Mouse (Mus musculus) spleen, adult 2 months (tissue): Measurements from ENCODE around the gene Nkx6-2. TPM values are rescaled to one million over a fixed set of nuclear protein-coding genes. Genes with fewer than 3 reads are reported as not detected.

Experiments
- DNase-seq, 2 experiments: peaks; one replicate each; pipeline versions ENCODE4 v3.0.0 to v3.0.0-alpha.2; 2012 to 2021; ENCODE audit warnings: low spot score in 2 of 2, low read depth in 1 of 2
- H3K27ac ChIP-seq: fragments of 200-500 bp; 2 replicates; pipeline ENCODE4 v1.5.1; 2012; ENCODE audit warnings: low read length, inconsistent platforms; ENCODE audit not compliant: insufficient read depth
- H3K27me3 ChIP-seq: fragments of 200-500 bp; 2 replicates; pipeline ENCODE4 v1.6.1; 2012; ENCODE audit warnings: mild to moderate bottlenecking, moderate library complexity, low read length, inconsistent platforms; ENCODE audit not compliant: control insufficient read depth, insufficient read depth
- H3K36me3 ChIP-seq: fragments of 200-500 bp; 2 replicates; pipeline ENCODE4 v1.6.1; 2012; ENCODE audit warnings: mild to moderate bottlenecking, low read length, inconsistent platforms; ENCODE audit not compliant: control insufficient read depth, insufficient read depth
- H3K4me1 ChIP-seq: fragments of 200-500 bp; 2 replicates; pipeline ENCODE4 v1.6.1; 2011; ENCODE audit warnings: inconsistent platforms; ENCODE audit not compliant: control insufficient read depth, insufficient read depth, insufficient read length
- H3K4me3 ChIP-seq: fragments of 200-500 bp; 2 replicates; pipeline ENCODE4 v1.5.1; 2011; ENCODE audit warnings: mild to moderate bottlenecking, inconsistent platforms; ENCODE audit not compliant: insufficient read depth, insufficient read length; ENCODE audit errors: extremely low read depth
- CTCF ChIP-seq: fragments of 200-500 bp; IDR thresholded peaks from 2 replicates; pipeline ENCODE4 v1.5.1; 2011; ENCODE audit warnings: mild to moderate bottlenecking, inconsistent platforms; ENCODE audit not compliant: insufficient read depth, insufficient read length, insufficient replicate concordance; ENCODE audit errors: extremely low read depth
- POLR2A ChIP-seq: fragments of 200-500 bp; IDR thresholded peaks from 2 replicates; pipeline ENCODE4 v1.6.1; 2011; ENCODE audit warnings: low read depth, low read length, inconsistent platforms
- WGBS: fragments of 180-500 bp; shearing (Covaris S2); methylation state at CpG from one replicate; pipeline ENCODE4 v1.1.7; 2018; 5-methylcytosine and 5-hydroxymethylcytosine counted together
- polyA plus RNA-seq: library from polyadenylated mRNA; depleted of rRNA; stranded (reverse); fragments of >200 nt; gene quantifications from 2 replicates; pipeline ENCODE4 v1.2.3, GENCODE M21; 2012

Nkx6-2 gene
- polyA plus RNA-seq, 1 experiment: 0.08 TPM

- WGBS: 90% methylated on average over 2 of the region's 2 CpGs
- H3K4me1 ChIP-seq: no peaks in the 10 kb centered on the region
- no peak overlapping the region for H3K27ac ChIP-seq
- H3K36me3 ChIP-seq: 0 out of 2 replicates have a peak, but pooled peaks cover 1% of the 10 kb centered on the region
- no peaks in the 10 kb centered on the region for H3K27me3 ChIP-seq
- DNase-seq: no peak
- TF ChIP-seq POLR2A (no peak), CTCF (no peak)
- no peak overlapping the region for H3K4me3 ChIP-seq
These were observed 31.1 kb downstream of the Nkx6-2 start for GRCm38 (mm10) chr7:139551519-139551918.

- H3K4me1 ChIP-seq: no peaks in the 10 kb centered on the region
- H3K27me3 ChIP-seq: no peaks in the 10 kb centered on the region
- no peak overlapping the region for H3K27ac ChIP-seq
- WGBS: 90% methylated on average over 3 of the region's 3 CpGs
- DNase-seq: no peak
- TF ChIP-seq CTCF: no peak
- TF ChIP-seq POLR2A: no peak
- 0 out of 2 replicates have a peak, but pooled peaks cover 1% of the 10 kb centered on the region for H3K36me3 ChIP-seq
- H3K4me3 ChIP-seq: no peak overlapping the region
These were observed 32.4 kb downstream of the Nkx6-2 start for GRCm38 (mm10) chr7:139550086-139550783.

GRCm38 (mm10) chr7:139547325-139547724 lies 35.3 kb downstream of the Nkx6-2 start:
- H3K4me1 ChIP-seq: no peaks in the 10 kb centered on the region
- TF ChIP-seq POLR2A: no peak
- TF ChIP-seq CTCF: no peak
- H3K36me3 ChIP-seq: peaks cover 3% of the 10 kb centered on the region; the same call in 1 of the 2 replicates
- DNase-seq: no peak
- 90% methylated on average over 2 of the region's 2 CpGs for WGBS
- H3K4me3 ChIP-seq: no peak overlapping the region
- no peak overlapping the region for H3K27ac ChIP-seq
- no peaks in the 10 kb centered on the region for H3K27me3 ChIP-seq

GRCm38 (mm10) chr7:139544706-139545625 lies 37.6 kb downstream of the Nkx6-2 start:
- DNase-seq: no peak
- TF ChIP-seq CTCF (no peak), POLR2A (no peak)

GRCm38 (mm10) chr7:139541422-139541821 lies 41.2 kb downstream of the Nkx6-2 start:
- Histone ChIP-seq H3K36me3 (peaks cover 11% of the 10 kb centered on the region; the same call in 1 of the 2 replicates), H3K4me3 (no peak overlapping the region), H3K27me3 (no peaks in the 10 kb centered on the region), H3K4me1 (no peaks in the 10 kb centered on the region), H3K27ac (no peak overlapping the region)
- TF ChIP-seq CTCF: no peak
- no peak for TF ChIP-seq POLR2A
- DNase-seq: no peak
- WGBS: 93% methylated on average over 6 of the region's 6 CpGs

More at GRCm38 (mm10) chr7:139544706-139545625, 37.6 kb downstream of the Nkx6-2 start:
- Histone ChIP-seq H3K36me3 (peaks cover 5% of the 10 kb centered on the region; the same call in 1 of the 2 replicates), H3K4me1 (no peaks in the 10 kb centered on the region), H3K27me3 (no peaks in the 10 kb centered on the region), H3K4me3 (no peak overlapping the region), H3K27ac (no peak overlapping the region)
- 93% methylated on average over 12 of the region's 12 CpGs for WGBS

GRCm38 (mm10) chr7:139540601-139541000 lies 42.0 kb downstream of the Nkx6-2 start:
- Histone ChIP-seq H3K27me3 (no peaks in the 10 kb centered on the region), H3K36me3 (peaks cover 11% of the 10 kb centered on the region; the same call in 1 of the 2 replicates), H3K4me1 (no peaks in the 10 kb centered on the region), H3K4me3 (no peak overlapping the region), H3K27ac (no peak overlapping the region)
- DNase-seq: no peak
- no peak for TF ChIP-seq CTCF
- TF ChIP-seq POLR2A: no peak
- 36% methylated on average over 1 of the region's 1 CpGs for WGBS
